Mouse (Mus musculus) layer of hippocampus, postnatal 10 days (tissue): Measurements from ENCODE around the gene Washc3. TPM values are rescaled to one million over a fixed set of nuclear protein-coding genes. Genes with fewer than 3 reads are reported as not detected.

Experiments used
- DNase-seq, 2 experiments: peaks; one replicate each; pipeline ENCODE4 v3.0.0; 2021; ENCODE audit warnings: low spot score in 2 of 2
- total RNA-seq, 2 experiments: library from RNA; stranded (reverse); gene quantifications; 2 replicates each; pipeline ENCODE4 v1.2.3; 2021

Washc3 gene
- total RNA-seq, 2 experiments from 2014 or later = 24.4 to 26.1 TPM

DNA sequence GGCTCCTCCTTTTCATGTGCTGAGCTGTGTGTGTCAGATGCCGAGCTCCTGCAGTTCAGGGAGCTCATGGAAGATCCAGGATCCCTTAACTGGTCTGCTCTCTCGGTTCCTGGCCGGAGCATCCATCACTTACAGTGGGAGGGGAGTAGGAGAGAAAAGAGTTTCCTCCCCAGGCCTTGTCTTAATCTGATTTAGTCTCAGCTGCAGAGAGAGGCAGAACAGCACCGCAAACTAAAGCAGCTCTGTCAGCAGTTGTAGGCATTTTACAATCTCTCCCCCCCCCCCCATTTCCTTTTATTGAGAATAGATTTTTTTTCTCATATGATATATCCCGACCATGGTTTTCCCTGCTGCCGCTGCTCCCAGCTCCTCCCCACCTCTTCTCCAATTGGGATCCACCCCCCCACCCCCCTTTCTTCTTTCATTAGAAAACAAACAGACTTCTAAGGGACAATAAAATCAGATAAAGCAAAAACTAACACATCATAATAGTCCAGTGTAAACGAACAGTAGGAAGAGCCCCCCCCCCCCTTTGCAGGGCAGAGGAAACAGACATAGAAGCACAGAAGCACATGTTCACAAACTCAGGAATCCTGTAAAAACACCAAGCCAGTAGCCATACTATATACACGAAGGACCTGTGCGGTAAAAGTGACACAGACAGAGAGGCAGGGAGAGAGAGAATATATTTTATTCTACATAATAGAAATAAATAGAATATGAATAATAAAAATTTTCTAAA, 51.4 kb downstream of the Washc3 start:
- DNase-seq = no peak

DNA sequence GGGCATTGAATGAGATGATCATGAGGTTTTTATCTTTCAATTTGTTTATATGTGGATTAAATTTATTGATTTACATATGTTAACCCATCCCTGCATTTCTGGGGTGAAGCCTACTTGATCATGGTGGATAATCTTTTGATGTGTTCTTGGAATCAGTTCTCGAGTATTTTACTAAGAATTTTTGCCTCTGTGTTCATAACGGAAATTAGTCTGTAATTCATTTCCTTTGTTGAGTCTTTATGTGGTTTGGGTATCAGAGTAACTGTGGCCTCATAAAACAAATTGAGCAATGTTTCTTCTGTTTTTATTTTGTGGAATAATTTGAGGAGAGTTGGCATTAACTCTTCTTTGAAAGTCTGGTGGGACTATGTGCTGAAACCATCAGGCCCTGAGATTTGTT, 54.7 kb downstream of the Washc3 start:
- DNase-seq = no peak

DNA sequence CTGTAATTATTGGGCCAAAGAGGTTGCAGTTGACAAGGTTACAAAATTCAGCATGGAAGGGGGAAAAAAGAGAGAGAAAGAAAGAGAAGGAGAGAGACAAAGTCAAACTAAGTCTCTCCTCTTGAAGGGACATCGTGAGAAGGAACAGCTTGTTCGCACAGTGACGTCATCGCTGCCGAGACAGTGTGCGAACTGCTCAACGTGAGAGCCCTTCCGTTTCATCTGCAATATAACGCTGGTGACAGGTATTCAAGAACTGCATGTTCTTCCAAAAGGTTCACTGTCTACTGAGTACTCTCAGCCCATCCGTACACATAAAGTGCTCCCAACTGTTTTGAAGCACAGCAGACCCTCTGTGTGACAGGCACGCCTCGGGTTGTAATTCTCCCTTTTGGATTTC, 59.4 kb downstream of the Washc3 start:
- no peak for DNase-seq

DNA sequence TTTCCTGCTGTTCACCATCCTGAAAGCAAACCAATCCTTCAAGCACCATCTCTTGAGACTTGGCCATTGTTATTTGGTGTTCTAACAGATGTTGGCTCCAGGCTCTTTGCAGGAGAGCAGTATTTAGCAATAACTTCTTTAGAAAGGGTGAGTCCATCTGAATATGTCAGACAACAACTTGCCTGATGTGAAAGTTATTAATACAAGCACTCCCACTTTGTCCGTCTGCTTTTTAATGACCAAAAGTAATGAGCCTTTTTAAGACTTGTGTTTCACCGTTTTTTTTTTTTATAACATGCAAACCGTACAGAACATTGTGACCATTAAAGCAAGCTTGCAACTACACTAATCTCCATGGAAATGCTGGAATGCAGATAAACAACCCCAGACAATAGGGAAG, 60.3 kb downstream of the Washc3 start:
- DNase-seq = no peak

DNA sequence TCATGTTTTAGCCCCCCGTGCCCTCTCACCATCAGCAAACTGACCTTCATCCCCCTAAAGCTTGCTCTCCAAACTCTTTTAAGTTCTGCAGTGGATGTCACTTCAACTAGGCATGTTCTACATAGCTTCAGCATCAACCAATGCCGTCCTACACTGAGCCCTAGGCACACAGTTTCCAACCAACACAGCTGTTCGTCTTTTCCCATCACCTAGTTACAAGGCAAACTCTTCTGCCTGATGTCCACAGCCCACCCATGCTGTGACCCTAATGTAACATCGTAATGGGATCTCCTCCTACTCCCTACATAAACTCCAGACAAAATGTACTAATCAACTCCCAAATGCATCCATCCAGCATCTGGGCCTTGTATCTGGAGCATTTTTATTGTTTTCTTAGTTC, 62.5 kb downstream of the Washc3 start:
- no peak for DNase-seq

DNA sequence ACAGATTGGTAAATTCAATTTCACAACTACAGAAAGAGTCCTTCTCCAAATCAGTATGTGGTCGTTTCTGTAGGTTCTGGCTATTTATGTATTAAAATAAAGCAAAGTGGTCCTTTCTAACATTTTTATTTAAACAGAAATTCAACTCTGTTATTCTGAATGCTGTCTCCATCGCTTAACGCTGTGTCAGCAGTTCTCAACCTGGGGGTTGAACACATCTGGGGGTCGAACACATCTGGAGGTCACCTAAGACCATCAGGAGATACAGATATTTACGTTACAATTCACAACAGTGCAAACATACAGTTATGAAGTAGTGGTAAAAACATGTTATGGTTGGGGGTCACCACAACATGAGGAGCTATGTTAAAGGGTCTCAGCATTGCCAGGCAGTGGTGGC, 73.2 kb downstream of the Washc3 start:
- no peak for DNase-seq

DNA sequence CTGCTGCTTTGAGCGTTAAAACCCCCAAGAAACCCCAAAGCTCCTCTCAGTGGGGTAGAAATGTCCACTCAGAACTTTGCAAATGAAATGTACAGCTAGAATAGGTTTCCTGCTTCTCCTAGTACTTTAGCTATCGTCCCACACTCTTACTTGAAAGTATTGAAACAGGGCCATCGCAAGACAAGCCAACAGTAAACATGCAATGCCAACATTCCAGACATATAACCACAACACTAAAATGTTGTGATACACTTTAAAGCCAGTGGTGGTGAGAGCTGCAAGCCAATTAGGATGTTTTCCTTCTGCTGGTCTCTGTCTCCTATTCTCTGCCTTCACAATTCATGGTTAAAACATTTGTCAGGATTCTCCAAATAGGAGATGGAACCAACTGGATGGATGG, 80.8 kb downstream of the Washc3 start:
- DNase-seq = no peak

DNA sequence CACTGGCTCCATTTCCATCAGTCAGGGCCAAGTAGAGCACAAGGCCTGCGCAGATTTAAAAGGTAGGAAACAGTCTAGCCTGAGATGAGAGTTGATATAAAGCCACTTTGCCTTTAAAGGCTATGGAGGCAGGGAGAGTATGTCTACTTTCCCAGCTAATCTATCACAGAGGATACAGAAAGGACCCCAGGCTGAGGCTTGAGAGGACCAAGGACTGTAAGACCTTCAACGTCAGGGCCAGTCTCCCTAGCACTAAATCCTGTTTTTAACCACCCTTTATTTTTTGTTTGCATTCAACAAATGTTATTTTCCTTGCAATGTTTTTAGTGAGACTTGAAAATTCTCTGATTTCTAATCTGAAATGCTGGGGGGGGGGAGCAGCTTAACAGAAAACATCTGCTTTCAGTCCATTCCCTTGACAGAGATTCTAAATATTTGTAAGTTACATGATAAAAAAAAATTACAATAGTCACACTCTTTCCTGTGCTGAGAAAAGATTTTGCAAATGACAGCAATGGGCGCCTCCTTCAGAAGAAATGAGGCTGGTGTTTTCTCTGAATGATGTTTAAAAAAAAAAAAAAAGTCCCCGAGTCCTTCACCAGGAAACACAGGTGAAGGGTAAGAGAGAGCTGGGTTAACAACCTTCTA, 83.6 kb downstream of the Washc3 start:
- no peak for DNase-seq

DNA sequence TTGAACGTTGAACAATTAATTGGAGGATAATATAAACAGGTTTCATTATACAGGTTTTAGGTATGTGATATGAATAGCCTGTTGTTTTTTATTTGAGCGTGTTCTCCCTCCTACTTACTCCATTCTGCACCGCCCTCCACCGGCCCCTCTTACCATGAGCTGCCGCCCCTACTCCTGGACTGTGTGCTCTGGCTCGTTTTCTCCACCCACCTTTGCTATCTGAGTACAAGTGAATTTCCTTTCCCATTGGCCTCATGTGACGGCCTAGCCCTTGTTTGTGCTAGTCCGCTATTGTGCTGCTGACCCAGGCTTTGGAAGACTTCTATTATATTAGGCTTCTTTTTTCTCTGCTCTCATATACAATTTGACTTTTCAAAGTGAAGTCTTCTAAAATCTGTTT, 86.4 kb downstream of the Washc3 start:
- no peak for DNase-seq

DNA sequence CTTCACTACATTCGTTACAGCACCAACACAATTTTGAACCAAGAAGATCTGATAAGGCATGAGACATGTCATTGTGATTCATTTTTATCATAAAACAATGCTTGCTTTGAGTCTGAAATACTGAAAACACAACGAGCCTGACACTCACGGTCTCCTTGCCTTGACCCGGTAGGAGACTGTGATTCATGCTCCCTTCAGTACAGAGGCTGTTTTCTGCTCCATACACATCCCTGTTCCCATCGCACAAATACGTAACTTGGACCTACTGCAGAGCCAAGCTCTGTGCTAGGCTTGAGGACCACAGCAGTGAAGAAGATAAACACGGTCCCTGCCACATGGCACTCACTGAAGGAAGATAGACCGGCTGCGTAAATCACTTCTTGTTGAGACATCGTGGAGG, 87.2 kb downstream of the Washc3 start:
- no peak for DNase-seq

DNA sequence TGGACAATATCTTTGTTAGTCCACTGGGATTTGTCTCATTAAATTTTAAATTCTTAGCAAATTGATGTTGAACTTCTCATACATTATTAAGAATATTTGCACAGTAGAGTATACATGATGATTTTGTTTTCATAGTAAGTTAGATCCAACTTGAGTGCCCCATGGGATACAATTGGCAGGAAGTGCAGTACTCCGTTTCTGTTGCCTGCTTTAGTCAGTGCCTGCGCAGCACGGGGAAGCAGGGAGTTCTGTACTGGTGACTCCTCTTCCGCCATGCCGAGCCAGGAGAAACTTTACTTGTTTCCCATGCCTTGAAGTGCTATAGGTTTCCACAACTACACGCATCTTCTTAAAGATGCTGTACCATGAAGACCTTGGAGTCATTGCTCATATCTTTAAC, 94.2 kb downstream of the Washc3 start:
- no peak for DNase-seq

Other genes with a start within 250 kb of the Washc3 start
- gene Pmch, start 110.0 kb upstream of the Washc3 start, total RNA-seq = not detected
- gene Parpbp, start 54.2 kb upstream of the Washc3 start, total RNA-seq = 1 to 10 TPM; 2.1 to 2.4 TPM
- 1 to 10 TPM; 8.0 to 8.8 TPM for gene Nup37, start 54.1 kb upstream of the Washc3 start, total RNA-seq
- 1 to 10 TPM in 1 of 2 experiments, under 1 TPM in 1; 0.87 to 1.5 TPM for gene Dram1, start 178.0 kb downstream of the Washc3 start, total RNA-seq
- gene Gnptab, start 178.0 kb downstream of the Washc3 start, total RNA-seq = 10 to 100 TPM; 86.3 to 93.5 TPM